Mouse (Mus musculus) midbrain, embryonic 12.5 days (tissue): ENCODE measurements around the gene Liph. TPM values are rescaled to one million over a fixed set of nuclear protein-coding genes. Genes with fewer than 3 reads are reported as not detected.
A peak's percentile ranks its signal among the peaks of the same experiment; 100 is the strongest.
"Not testable (repeated sequence)": the region's sequence is repeated elsewhere in the genome, so short reads cannot be mapped to it uniquely, and the experiment has no call there.

Experiments used
- ATAC-seq: fragments of 200-750 bp; cut with Nextera tagmentation; 2 replicates; pipeline ENCODE4 v1.8.0; 2017; ENCODE audit warnings: low read depth, moderate TSS enrichment, moderate library complexity; ENCODE audit not compliant: low FRiP score
- H3K27ac ChIP-seq: fragments of 300-500 bp; sonication (generic); replicated peaks from 2 replicates; pipeline ENCODE4 v1.5.1; 2016; ENCODE audit warnings: mild to moderate bottlenecking
- H3K27me3 ChIP-seq: fragments of 300-500 bp; sonication (generic); 2 replicates; pipeline ENCODE4 v1.6.1; 2016; ENCODE audit warnings: mild to moderate bottlenecking
- H3K36me3 ChIP-seq: fragments of 300-500 bp; sonication (generic); 2 replicates; pipeline ENCODE4 v1.6.1; 2016
- H3K4me1 ChIP-seq: fragments of 300-500 bp; sonication (generic); 2 replicates; pipeline ENCODE4 v1.6.1; 2016
- H3K4me2 ChIP-seq: fragments of 300-500 bp; sonication (generic); replicated peaks from 2 replicates; pipeline ENCODE4 v1.6.1; 2016; ENCODE audit warnings: mild to moderate bottlenecking, moderate library complexity
- H3K4me3 ChIP-seq: fragments of 300-500 bp; sonication (generic); 2 replicates; pipeline ENCODE4 v1.5.1; 2016; ENCODE audit warnings: mild to moderate bottlenecking
- H3K9ac ChIP-seq: fragments of 300-500 bp; sonication (generic); replicated peaks from 2 replicates; pipeline ENCODE4 v1.6.1; 2016; ENCODE audit warnings: mild to moderate bottlenecking, moderate library complexity
- H3K9me3 ChIP-seq: fragments of 300-500 bp; sonication (generic); 2 replicates; pipeline ENCODE4 v1.6.1; 2016; ENCODE audit warnings: mild to moderate bottlenecking
- WGBS: fragments of 180-500 bp; shearing (Covaris S2); methylation state at CpG from one replicate; pipeline ENCODE4 v1.1.7; 2016; 5-methylcytosine and 5-hydroxymethylcytosine counted together
- polyA plus RNA-seq: library from polyadenylated mRNA; unstranded; fragments of >200 nt; fragmentation: Nextera tagmentation; extraction: Ambion mirVana; gene quantifications from 2 replicates; pipeline ENCODE4 v1.2.1, GENCODE M21; 2016

Gene Liph
- polyA plus RNA-seq, 1 experiment from 2014 or later, result 0.40 TPM

DNA sequence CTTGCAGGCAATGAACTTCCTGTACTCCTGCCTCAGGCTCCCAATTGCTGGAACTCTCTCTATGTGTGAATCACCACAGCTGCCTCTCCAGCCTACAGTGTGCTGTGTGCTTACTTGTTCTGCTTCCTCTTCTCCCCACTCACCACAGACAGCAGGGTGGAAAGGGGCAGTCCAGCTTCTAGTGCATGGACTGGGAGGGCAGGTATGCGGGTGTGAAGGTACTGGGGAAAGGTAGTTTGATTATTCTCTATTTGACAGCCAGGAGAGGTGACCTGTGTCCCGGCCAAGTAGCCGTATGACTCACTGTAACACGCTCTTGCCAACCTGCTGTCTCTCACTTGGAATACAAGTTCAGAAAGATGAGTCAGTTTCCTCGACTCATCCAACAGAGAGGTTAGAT, 2.6 kb upstream of the Liph start:
- Histone ChIP-seq H3K9ac (no peak overlapping the region), H3K27me3 (peaks cover 18% of the 10 kb centered on the region), H3K27ac (no peak overlapping the region), H3K4me3 (no peak overlapping the region), H3K36me3 (no peaks in the 10 kb centered on the region), H3K4me1 (peaks cover 8% of the 10 kb centered on the region), H3K9me3 (no peaks in the 10 kb centered on the region), H3K4me2 (no peak overlapping the region)
- no peak for ATAC-seq
- WGBS, result 83% methylated on average over 5 of the region's 5 CpGs

GRCm38 (mm10) chr16:21996881-21997641, 1.6 kb upstream of the Liph start:
- 60% methylated on average over 5 of the region's 5 CpGs for WGBS
- no peak for ATAC-seq
- peaks cover 18% of the 10 kb centered on the region for H3K27me3 ChIP-seq
- H3K27ac ChIP-seq, result no peak overlapping the region
- no peak overlapping the region for H3K9ac ChIP-seq
- H3K4me2 ChIP-seq, result no peak overlapping the region
- H3K36me3 ChIP-seq, result no peaks in the 10 kb centered on the region
- peaks cover 8% of the 10 kb centered on the region for H3K4me1 ChIP-seq
- no peak overlapping the region for H3K4me3 ChIP-seq
- no peaks in the 10 kb centered on the region for H3K9me3 ChIP-seq

DNA sequence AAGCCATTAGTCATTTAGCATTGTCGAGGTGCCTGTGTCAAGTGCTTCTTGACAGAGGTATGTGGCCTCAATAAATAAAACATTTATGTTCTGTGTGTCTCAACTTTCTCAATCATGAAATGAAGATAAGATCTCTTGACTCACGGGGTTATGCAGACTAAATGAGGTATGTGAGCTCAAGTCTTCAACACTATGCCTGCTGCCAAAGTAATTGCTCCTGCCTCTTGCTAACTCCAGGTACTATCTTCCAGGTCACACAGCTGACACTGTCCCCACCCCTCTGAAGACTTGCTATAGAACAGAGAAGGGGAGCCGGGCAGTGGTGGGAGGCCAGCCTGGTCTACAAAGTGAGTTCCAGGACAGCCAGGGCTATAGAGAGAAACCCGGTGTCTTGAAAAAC, 939 bp upstream of the Liph start:
- peaks cover 18% of the 10 kb centered on the region for H3K27me3 ChIP-seq
- H3K4me3 ChIP-seq, result no peak overlapping the region
- no peak overlapping the region for H3K4me2 ChIP-seq
- WGBS, result 73% methylated on average over 4 of the region's 4 CpGs
- H3K9ac ChIP-seq, result no peak overlapping the region
- H3K27ac ChIP-seq, result no peak overlapping the region
- ATAC-seq, result no peak
- H3K36me3 ChIP-seq, result no peaks in the 10 kb centered on the region
- peaks cover 8% of the 10 kb centered on the region for H3K4me1 ChIP-seq
- no peaks in the 10 kb centered on the region for H3K9me3 ChIP-seq

GRCm38 (mm10) chr16:21991774-21992173, 3.7 kb downstream of the Liph start:
- Histone ChIP-seq H3K27me3 (peaks cover 7% of the 10 kb centered on the region), H3K9ac (no peak overlapping the region), H3K4me3 (no peak overlapping the region), H3K27ac (no peak overlapping the region), H3K36me3 (no peaks in the 10 kb centered on the region), H3K4me2 (no peak overlapping the region), H3K9me3 (no peaks in the 10 kb centered on the region), H3K4me1 (peaks cover 8% of the 10 kb centered on the region)
- ATAC-seq, result no peak
- 87% methylated on average over 2 of the region's 2 CpGs for WGBS

GRCm38 (mm10) chr16:21990893-21991292, 4.6 kb downstream of the Liph start:
- not testable (repeated sequence) for H3K9ac ChIP-seq, H3K9me3 ChIP-seq, H3K36me3 ChIP-seq, H3K27me3 ChIP-seq, H3K4me2 ChIP-seq, H3K4me1 ChIP-seq, ATAC-seq, H3K27ac ChIP-seq, H3K4me3 ChIP-seq

DNA sequence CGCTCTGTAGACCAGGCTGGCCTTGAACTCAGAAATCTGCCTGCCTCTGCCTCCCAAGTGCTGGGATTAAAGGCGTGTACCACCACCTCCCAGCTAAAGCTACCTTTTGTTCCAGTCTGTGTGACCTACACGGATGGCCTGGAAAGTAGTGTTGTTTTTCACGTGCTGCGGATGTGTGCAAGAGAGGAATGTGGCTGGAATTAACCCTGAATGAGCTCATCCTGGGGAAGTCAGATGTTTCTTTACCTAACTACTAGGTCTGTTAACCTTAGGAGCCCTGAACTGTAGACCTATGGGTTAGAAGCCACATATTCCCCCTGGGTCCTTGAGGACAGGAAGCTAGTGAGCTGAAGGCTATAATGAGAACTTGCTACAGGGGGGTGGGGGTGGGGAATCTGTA, 7.5 kb downstream of the Liph start:
- no peaks in the 10 kb centered on the region for H3K36me3 ChIP-seq
- H3K9me3 ChIP-seq, result no peaks in the 10 kb centered on the region
- no peaks in the 10 kb centered on the region for H3K27me3 ChIP-seq
- WGBS, result 77% methylated on average over 5 of the region's 5 CpGs
- H3K27ac ChIP-seq, result no peak overlapping the region
- H3K9ac ChIP-seq, result no peak overlapping the region
- H3K4me3 ChIP-seq, result no peak overlapping the region
- no peak for ATAC-seq
- H3K4me2 ChIP-seq, result no peak overlapping the region
- no peaks in the 10 kb centered on the region for H3K4me1 ChIP-seq

DNA sequence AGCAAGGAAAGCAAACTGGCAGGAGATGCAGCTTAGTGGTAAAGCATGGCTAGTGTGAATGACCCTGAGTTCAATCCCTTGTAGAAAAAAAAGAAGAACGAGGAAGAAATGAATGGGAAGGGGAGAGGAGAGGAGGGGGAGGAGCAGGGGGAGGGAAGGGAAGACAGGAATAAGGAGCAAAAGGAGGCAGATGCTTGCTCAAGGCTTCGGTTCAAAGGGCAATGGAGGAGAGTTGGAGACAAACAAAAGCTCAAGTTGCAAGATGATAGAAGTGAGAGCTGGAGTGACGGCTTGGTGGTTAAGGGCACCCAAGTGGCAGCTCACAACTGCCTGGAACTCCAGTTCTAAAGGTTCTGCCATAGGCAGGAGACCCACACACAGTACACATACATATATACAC, 9.3 kb downstream of the Liph start:
- no peak overlapping the region for H3K4me2 ChIP-seq
- H3K4me1 ChIP-seq, result no peaks in the 10 kb centered on the region
- H3K36me3 ChIP-seq, result no peaks in the 10 kb centered on the region
- no peak for ATAC-seq
- no peak overlapping the region for H3K27ac ChIP-seq
- no peak overlapping the region for H3K9ac ChIP-seq
- no peak overlapping the region for H3K4me3 ChIP-seq
- H3K27me3 ChIP-seq, result no peaks in the 10 kb centered on the region
- WGBS, result 40% methylated on average over 3 of the region's 3 CpGs
- H3K9me3 ChIP-seq, result no peaks in the 10 kb centered on the region

DNA sequence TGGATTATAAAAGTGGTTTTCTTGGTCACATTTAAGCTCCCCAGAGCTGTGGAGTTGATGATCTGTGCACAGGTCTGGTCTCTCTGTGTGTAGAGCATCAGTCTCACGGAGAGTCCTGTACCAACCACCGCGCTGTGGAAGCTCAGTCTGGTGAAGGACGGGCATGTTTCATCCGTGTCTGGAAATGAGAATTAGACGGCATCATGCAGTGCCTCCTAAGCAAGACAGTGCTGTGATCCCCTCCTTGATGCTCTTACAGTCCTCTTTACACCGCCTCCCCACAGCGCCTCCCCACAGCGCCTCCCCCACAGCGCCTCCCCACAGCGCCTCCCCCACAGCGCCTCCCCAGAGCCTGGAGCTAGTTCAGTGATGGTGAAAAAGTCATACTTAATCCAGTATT, 11.4 kb downstream of the Liph start:
- Histone ChIP-seq H3K36me3 (no peaks in the 10 kb centered on the region), H3K27ac (no peak overlapping the region), H3K27me3 (no peaks in the 10 kb centered on the region), H3K4me3 (no peak overlapping the region), H3K9me3 (no peaks in the 10 kb centered on the region), H3K4me1 (no peaks in the 10 kb centered on the region), H3K9ac (no peak overlapping the region), H3K4me2 (no peak overlapping the region)
- ATAC-seq, result no peak
- 84% methylated on average over 12 of the region's 12 CpGs for WGBS

GRCm38 (mm10) chr16:21983581-21983980, 11.9 kb downstream of the Liph start:
- WGBS, result 85% methylated on average over 4 of the region's 4 CpGs
- Histone ChIP-seq H3K9ac (no peak overlapping the region), H3K4me3 (no peak overlapping the region), H3K9me3 (no peaks in the 10 kb centered on the region), H3K4me2 (no peak overlapping the region), H3K4me1 (no peaks in the 10 kb centered on the region), H3K27ac (no peak overlapping the region), H3K36me3 (no peaks in the 10 kb centered on the region), H3K27me3 (no peaks in the 10 kb centered on the region)
- no peak for ATAC-seq

DNA sequence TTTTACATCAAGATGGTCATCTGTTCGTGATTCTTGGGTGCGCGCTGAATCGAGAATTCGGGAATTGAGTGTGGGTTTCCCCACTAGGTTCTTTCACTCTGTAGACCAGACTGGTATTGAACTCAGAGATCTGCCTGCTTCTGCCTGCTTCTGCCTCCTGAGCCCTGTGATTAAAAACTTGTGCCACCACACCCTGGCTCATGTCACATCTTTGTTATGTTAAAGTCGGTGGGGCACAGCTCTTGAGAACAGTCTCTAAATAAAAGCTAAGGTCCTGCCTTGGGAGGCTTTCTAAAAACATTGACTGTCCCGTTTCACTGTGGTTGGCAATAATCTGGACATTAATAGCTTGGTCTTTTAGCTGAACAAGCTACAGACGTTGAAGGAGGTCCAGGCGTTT, 12.3 kb downstream of the Liph start:
- no peaks in the 10 kb centered on the region for H3K27me3 ChIP-seq
- no peaks in the 10 kb centered on the region for H3K36me3 ChIP-seq
- H3K9me3 ChIP-seq, result no peaks in the 10 kb centered on the region
- H3K9ac ChIP-seq, result no peak overlapping the region
- H3K4me3 ChIP-seq, result no peak overlapping the region
- H3K4me2 ChIP-seq, result no peak overlapping the region
- 96% methylated on average over 9 of the region's 9 CpGs for WGBS
- no peaks in the 10 kb centered on the region for H3K4me1 ChIP-seq
- no peak for ATAC-seq
- H3K27ac ChIP-seq, result no peak overlapping the region

DNA sequence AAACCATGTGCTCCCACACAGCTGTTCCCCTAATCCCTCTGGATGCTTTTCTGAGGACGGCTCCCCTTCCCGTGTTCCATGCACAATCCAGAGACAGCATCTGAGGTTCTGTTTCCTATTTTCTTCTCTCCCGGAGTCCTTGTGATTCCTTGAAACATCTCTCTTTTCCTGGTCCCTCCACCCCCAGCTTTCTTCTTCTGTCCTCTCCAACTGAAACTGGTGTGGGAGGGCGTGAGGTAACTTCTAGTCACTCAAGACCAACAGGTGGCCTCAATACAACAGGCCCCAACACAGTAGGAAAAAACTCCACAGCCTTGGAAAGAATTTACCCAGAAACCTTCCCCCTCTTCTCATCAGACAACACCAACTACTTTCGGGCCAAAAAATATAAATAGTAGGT, 18.1 kb downstream of the Liph start:
- no peak for ATAC-seq
- Histone ChIP-seq H3K4me3 (no peak overlapping the region), H3K27me3 (0 out of 2 replicates have a peak, but pooled peaks cover 4% of the 10 kb centered on the region), H3K9ac (no peak overlapping the region), H3K4me2 (no peak overlapping the region), H3K27ac (no peak overlapping the region), H3K9me3 (no peaks in the 10 kb centered on the region), H3K4me1 (peaks cover 8% of the 10 kb centered on the region), H3K36me3 (no peaks in the 10 kb centered on the region)
- WGBS, result 79% methylated on average over 5 of the region's 5 CpGs

DNA sequence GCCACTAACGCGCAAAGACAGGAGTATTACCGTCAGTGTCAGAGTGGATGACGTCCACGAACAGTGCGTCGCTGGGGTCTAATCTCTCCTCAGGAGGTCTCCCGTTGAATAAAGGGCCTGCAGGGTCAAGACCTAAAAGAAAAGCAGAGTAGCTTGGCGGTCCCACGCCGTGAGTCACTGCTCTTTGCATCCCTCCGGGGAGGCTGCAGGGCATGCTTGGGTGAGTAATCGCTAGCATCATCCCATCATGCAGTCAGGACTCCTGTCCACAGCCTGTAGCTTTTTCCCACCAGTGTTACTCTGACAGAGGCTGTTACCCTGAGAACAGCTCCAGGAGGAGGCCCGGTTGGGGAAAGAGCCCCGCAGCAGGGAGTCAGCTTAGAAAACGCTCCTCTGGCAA, 19.3 kb downstream of the Liph start:
- ATAC-seq, result no peak
- Histone ChIP-seq H3K9me3 (no peaks in the 10 kb centered on the region), H3K27me3 (0 out of 2 replicates have a peak, but pooled peaks cover 4% of the 10 kb centered on the region), H3K4me2 (peak overlapping the region; percentile 46), H3K27ac (no peak overlapping the region), H3K36me3 (no peaks in the 10 kb centered on the region), H3K4me1 (peaks cover 8% of the 10 kb centered on the region), H3K9ac (no peak overlapping the region), H3K4me3 (peak overlapping the region; percentile 21)
- WGBS, result under 1% methylated on average over 16 of the region's 16 CpGs

DNA sequence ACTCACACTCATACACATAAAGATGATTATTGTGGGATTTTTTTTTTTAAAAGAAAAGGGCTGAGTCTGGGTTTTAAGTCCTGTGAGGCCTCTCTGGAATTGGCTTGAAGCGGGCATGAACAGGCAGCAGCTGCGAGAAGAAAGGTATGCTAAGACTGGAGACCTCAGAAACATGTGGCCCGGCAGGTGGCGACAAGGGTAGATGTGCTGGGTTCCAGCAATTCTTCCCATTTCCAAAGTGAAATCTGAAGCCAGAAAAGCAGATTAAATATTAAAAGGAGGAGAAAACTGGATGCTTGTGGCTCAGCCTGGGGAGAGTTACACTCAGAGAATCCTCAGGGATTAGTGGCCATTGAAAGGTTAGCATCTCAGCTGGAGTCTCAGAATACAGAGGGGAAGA, 24.0 kb downstream of the Liph start:
- H3K27ac ChIP-seq, result no peak overlapping the region
- no peak overlapping the region for H3K4me3 ChIP-seq
- 0 out of 2 replicates have a peak, but pooled peaks cover 4% of the 10 kb centered on the region for H3K27me3 ChIP-seq

More for the DNA sequence above, 24.0 kb downstream of the Liph start:
- no peak overlapping the region for H3K4me2 ChIP-seq
- WGBS, result 53% methylated on average over 4 of the region's 4 CpGs
- no peaks in the 10 kb centered on the region for H3K9me3 ChIP-seq
- no peaks in the 10 kb centered on the region for H3K36me3 ChIP-seq
- H3K4me1 ChIP-seq, result peaks cover 7% of the 10 kb centered on the region
- H3K9ac ChIP-seq, result no peak overlapping the region
- no peak for ATAC-seq
